In genomic region chr3:103573791-103574166, GRCm38 (mm10) we compare ENCODE assay signal across 8 mouse cellular contexts. TPM values are rescaled to one million over a fixed set of nuclear protein-coding genes. Genes with fewer than 3 reads are reported as not detected.
DNase-seq lines count a peak whose midpoint lies in the region; ATAC-seq and TF ChIP-seq lines count a peak whose summit lies in the region.

No protein-coding gene starts in this region.

- intact Hi-C loops in left cerebral cortex, adult 2 months (cut with DNase I), result no loop called here

- H3K4me3 ChIP-seq in forebrain, postnatal 0 days (ENCODE audit: low read depth, low read length), result peak overlapping the region; percentile 20
- H3K4me3 ChIP-seq in left cerebral cortex, adult 2 months, result no peak overlapping the region

- no peak for TF ChIP-seq CTCF in forebrain, postnatal 0 days (IDR thresholded peaks at IDR 0.05; ENCODE audit: low read depth)
- no peak for TF ChIP-seq CTCF in left cerebral cortex, adult 2 months (IDR thresholded peaks at IDR 0.05)

- peak; percentile 6 to 24 for DNase-seq in layer of hippocampus, postnatal 36 days
- DNase-seq in layer of hippocampus, adult 11-12 months (ENCODE audit: low spot score), result no peak
- DNase-seq in adrenal gland, postnatal 25 days, result peak; percentile 77
- DNase-seq in forebrain, postnatal 0 days, result peak; percentile 61
- peak; percentile 43 for DNase-seq in induced T-regulatory cell, adult 2 months (ENCODE audit: low read depth)
- DNase-seq in lung, postnatal 10 days, result peak; percentile 89
- peak; percentile 92 for DNase-seq in retina, postnatal 1 day
- DNase-seq in left cerebral cortex, adult 2 months (ENCODE audit: extremely low spot score in 1 of 2, low spot score in 2 of 2), result no peak

- peaks cover 25% of the 10 kb centered on the region for H3K4me1 ChIP-seq in forebrain, postnatal 0 days (ENCODE audit: insufficient read depth)

- H3K9me3 ChIP-seq in forebrain, postnatal 0 days (ENCODE audit: low read length), result no peaks in the 10 kb centered on the region

- WGBS in forebrain, postnatal 0 days, result 2% methylated on average over 14 of the region's 14 CpGs

- peak overlapping the region; percentile 81 for H3K4me2 ChIP-seq in forebrain, postnatal 0 days (ENCODE audit: low read depth)

- H3K27ac ChIP-seq in forebrain, postnatal 0 days (ENCODE audit: low read depth, low read length), result no peak overlapping the region
- H3K27ac ChIP-seq in left cerebral cortex, adult 2 months, result no peak overlapping the region

- ATAC-seq in forebrain, postnatal 0 days, result peak; percentile 35

- H3K27me3 ChIP-seq in forebrain, postnatal 0 days (ENCODE audit: insufficient read depth, low read length), result peaks cover 18% of the 10 kb centered on the region

- H3K9ac ChIP-seq in forebrain, postnatal 0 days, result no peak overlapping the region

- no peaks in the 10 kb centered on the region for H3K36me3 ChIP-seq in forebrain, postnatal 0 days (ENCODE audit: insufficient read depth)

RNA-seq across cellular contexts. Expression of gene Syt6, which starts 1.3 kb away (rescaled TPM):
- total RNA-seq in layer of hippocampus, postnatal 36 days (2021), result 1 to 10 TPM; 5.9 to 7.1 TPM
- not detected in 2 replicates for total RNA-seq in adrenal gland, postnatal 25 days (2021)
- 43.3 and 44.2 TPM in 2 replicates for total RNA-seq in forebrain, postnatal 0 days (2014; rRNA removed)
- polyA plus RNA-seq in forebrain, postnatal 0 days (2015; fragmentation: Nextera tagmentation; extraction: Ambion mirVana), result 21.0 and 22.2 TPM in 2 replicates
- total RNA-seq in left cerebral cortex, adult 2 months (2021), result 10 to 100 TPM; 12.4 to 14.4 TPM

Comparison
In these comparisons a context has a peak if more than half of its experiments do, and no peak if none do; other contexts are left out.
1. DNase-seq: peak in layer of hippocampus, postnatal 36 days (2 of 2), adrenal gland, postnatal 25 days (single experiment), forebrain, postnatal 0 days (single experiment), induced T-regulatory cell, adult 2 months (single experiment), lung, postnatal 10 days (single experiment) and retina, postnatal 1 day (single experiment); none in layer of hippocampus, adult 11-12 months (single experiment) and left cerebral cortex, adult 2 months (0 of 2).